Mouse (Mus musculus) spleen, postnatal 0 days (tissue): Measurements from ENCODE around the gene Gm21310. TPM values are rescaled to one million over a fixed set of nuclear protein-coding genes. Genes with fewer than 3 reads are reported as not detected.

Source experiments
- polyA plus RNA-seq: library from polyadenylated mRNA; unstranded; fragments of >200 nt; fragmentation: Nextera tagmentation; extraction: Ambion mirVana; gene quantifications from 2 replicates; pipeline ENCODE4 v1.2.1, GENCODE M21; 2015

Gm21310 gene
- polyA plus RNA-seq: not detected in 2 replicates

DNA sequence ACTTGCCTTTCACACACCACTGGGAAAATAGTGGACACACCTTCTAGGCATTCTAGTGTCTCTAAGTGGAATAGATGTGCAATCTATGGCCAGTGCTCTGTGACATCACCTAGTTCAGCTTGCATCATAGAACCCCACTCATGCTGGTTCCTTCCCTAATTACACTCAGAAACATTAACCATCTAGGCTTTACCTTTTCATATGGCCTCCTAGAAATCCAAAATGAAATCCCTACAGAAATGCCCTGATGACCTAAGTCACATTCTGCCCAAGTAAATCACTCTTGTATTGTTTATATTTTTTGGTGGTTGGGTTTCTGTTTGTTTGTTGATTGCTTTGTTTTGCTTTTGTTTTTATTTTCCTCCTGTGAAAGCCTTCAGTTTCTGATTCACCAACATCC lies at the start of gene Gm21310:
TSS of gene Gm21310 (minus strand) at position 101 of the 400 bp plus-strand sequence.

Other genes with a start within 250 kb of the Gm21310 start
- gene Gm20834, start 177.4 kb upstream of the Gm21310 start, polyA plus RNA-seq: not detected in 2 replicates